Mouse (Mus musculus) sigmoid colon, adult 10 weeks (tissue): ENCODE results near the gene Catsper2. TPM values are rescaled to one million over a fixed set of nuclear protein-coding genes. Genes with fewer than 3 reads are reported as not detected.

Experiments used
- polyA plus RNA-seq: library from polyadenylated mRNA; stranded (reverse); fragments of 350-450 nt; fragmentation: Illumina TruSeq; extraction: RNeasy Lipid Tissue Mini Kit (QIAGEN cat#74804); gene quantifications from one replicate; pipeline ENCODE4 v1.2.3, GENCODE M21; 2014; ENCODE audit warnings: low read depth, low replicate concordance

Catsper2 gene
- 2.7 TPM for polyA plus RNA-seq

GRCm38 (mm10) chr2:121413387-121414042, at the start of gene Catsper2, which contains the start of gene Pdia3:
Gene Catsper2 (minus strand): TSS chr2:121413792.
Gene Pdia3 (plus strand): TSS chr2:121413775.

DNA sequence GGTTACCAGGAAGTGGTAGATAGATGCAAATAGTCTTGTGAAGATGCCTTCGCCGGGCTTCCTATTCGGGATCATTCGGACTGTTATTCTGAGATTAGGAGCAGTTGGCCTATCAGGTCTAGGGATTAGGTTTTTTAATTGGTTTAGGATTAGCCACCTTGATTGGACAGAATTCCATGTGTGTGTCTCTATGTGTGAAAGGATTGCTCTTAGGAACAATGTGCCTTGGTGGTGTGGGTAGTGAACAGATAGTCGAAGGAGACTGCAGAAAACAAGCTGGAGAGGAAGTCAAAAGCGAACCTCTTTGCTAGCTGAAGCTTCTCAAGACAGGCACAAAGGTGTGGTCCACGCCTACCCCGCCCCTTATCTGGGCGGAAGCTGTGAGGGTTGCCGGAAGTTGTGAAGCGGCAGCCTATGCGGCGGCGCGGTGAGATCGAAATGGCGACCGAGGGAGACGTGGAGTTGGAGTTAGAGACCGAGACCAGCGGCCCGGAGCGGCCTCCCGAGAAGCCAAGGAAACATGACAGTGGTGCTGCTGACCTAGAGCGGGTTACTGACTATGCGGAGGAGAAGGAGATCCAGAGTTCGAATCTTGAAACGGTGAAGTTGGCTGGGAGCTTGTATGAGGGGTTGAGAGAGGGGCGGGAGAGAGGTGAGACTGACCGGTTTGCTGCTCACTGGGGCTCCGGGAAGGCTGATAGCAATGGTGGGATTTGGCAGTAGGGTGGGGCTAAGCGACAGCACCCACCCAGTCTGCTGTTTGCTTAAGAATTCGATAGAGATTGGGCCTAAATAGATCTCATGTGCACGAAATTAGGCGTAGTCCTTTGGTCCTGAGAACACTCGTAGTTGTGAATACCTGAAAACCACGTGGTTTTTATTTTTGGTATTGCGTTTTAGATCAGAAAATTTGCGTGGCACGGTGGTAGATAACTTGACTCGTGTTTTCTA, 43.4 kb upstream of the Catsper2 start, which contains the start of gene Serinc4:
Gene Serinc4, minus strand, starts transcription at position 90 of the 951 bp plus-strand sequence.

DNA sequence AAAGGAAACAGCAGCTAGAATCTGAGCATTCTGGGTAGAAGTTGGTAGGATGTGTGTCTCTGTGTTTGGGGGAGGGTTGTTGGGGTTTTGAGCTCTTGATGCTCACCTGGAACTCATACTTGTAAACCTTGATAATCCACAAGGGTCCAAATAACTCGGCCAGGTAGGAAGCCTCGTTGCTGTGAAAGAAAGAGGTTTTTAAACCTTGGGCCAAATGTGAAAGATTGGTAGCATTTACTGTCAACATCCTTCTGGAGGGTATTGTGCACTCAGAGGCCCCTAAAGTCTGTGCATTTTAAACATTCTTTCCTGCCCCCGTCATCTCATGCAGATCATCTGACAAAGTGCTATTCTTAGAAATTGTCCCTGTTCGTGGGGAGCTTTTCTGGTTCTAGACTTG, 39.4 kb upstream of the Catsper2 start, which contains the start of gene Hypk:
Gene Hypk, plus strand, starts transcription at position 301 of the 400 bp plus-strand sequence.

DNA sequence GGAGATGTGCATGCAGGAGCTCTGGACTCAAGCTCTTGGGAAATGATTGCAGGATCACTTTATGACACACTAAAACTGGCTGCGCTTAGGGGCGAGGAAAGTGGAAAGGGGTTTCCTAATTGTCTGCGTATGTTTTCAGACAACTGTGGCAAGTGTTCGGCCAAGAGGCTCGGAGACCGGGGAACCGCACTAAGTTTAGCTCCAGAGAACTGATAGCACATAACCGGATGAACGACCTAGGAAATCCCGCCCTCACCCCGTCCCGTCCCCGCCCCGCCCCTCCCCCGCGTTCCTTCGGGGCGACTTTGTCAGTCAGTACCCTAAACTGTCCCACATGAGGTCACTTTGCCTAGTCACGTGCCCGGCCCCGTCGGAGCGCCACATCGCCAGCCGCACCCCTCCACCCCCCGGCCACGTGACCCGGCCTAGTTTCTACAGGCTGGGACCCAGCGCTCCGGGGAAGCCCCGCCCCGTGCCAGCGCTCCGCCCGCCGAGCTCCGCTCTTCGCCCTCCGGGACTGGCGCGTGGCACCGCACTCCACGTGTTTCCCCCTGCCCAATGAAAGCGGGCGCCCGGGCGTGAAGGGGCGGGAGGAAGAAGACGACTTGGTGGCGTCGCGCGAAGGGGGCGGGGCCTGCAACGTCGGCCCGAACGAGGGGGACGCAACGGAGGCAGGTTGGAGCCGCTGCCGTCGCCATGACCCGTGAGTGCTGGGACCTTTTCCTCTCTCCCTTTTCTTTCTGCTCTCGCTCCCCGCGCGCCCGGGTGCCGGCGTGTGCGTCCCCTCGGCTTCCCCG, 35.3 kb upstream of the Catsper2 start, which contains the start of gene Serf2:
Gene Serf2, plus strand, starts transcription at position 457 of the 797 bp plus-strand sequence.

DNA sequence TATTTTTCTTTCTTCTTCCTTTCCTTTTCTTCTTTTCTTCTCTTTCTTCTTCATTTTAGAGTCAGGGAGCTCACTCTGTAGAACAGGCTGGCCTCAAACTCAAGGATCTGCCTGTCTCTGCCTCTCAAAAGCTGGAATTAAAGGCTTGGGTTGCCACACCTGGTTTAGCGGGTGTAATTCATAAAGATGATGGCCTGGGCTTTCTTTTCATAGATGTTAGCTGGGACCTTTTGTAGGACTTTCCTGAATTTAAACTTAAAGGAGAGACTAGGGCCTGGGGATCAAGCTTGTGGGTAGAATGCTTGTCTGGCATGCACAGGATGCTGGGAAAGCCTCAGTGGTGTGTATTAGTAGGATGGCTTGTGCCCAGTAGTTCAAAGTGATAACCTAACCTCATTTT, 30.6 kb upstream of the Catsper2 start, which contains the start of gene Ell3:
Gene Ell3, minus strand, starts transcription at position 101 of the 400 bp plus-strand sequence.

DNA sequence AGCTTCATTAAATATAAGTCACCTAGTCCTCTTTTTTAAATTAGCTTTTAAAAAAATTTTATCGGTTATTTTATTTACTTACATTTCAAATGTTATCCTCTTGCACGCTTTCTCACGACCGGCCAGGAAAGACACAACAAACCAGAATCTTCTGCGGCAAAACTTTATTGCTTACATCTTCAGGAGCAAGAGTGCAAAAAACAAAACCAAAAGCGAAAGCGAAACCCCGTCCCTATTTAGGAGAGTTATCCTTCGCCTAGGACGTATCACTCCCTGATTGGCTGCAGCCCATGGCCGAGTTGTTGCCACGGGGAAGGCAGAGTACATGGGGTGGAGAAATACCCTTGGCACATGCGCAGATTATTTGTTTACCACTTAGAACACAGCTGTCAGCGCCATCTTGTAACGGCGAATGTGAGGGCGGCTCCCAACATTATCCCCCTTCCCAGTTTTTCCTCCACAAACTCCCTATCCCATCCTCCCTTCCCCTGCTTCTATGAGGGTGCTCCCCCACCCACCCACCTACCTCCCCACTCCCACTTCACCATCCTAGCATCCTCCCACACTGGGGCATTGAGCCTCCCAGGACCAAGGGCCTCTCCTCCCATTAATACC, 26.5 kb downstream of the Catsper2 start, which contains the start of gene Strc:
Gene Strc, minus strand, starts transcription at position 208 of the 615 bp plus-strand sequence.

DNA sequence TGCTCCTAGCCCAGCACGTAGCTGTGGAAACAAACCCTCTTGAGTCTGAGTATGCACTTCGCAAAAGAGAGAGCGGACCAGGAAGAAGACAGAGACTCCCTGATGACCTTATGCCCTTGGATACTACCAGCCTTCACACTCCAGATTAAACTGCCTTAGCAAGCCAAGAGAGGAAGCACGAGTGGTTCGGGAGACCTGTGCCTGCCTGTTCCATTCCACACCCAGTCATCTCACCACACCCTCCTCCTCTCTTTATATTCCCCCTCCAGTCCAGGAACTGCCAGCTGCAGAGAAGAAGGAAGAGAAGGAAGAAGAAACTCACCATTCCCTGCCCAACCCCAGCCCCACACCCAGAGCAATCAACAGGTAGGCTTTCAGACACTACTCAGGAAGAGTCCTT, 56.1 kb downstream of the Catsper2 start, which contains the start of gene Ckmt1:
Gene Ckmt1, plus strand, starts transcription at position 221 of the 400 bp plus-strand sequence.

DNA sequence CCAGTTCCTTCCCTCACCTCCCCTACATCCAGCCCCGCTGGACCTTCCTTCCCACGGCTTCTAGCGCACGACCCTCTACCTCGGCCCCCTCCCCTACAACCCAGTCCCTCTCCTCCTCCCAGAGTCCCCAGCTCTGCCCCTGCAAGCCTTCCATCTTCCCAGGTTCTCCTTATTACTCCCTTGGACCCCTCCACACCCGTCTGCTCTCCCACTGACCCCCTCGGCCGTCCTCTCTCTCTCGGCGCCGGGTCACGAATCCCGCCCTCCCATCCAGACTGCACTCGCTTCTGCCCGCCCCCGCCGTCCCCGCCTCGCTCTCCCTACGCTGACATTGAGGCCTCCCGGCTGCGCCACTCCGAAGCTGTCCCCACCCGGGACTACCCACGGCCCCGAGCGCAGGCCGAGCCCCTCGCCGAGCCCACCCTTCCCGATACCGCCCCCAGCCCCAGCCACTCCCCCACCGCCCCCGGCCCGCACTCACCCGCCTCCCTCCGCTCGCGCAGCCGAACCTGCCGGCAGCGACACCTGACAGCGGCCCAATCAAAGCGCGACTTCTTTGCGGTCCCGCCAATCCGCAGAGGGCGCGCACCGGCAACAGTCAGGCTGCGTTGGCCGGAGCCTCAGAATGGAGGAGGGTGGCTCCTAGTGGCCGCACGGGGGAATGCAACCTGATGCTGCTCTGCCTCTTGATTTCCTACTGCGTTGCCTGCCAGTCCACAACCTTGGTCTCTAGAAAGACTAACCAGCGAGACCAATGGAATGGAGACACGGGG, 58.6 kb downstream of the Catsper2 start, which contains the start of gene Ppip5k1:
Gene Ppip5k1, minus strand, starts transcription at position 577 of the 773 bp plus-strand sequence.

Other genes starting within 250 kb of the Catsper2 start
- gene Tubgcp4, start 243.1 kb downstream of the Catsper2 start, polyA plus RNA-seq = 121 TPM
- gene Zscan29, start 242.7 kb downstream of the Catsper2 start, polyA plus RNA-seq = 27.1 TPM
- gene Trp53bp1, start 142.4 kb downstream of the Catsper2 start, polyA plus RNA-seq = 15.0 TPM
- 0.88 TPM for gene Map1a, start 124.2 kb downstream of the Catsper2 start, polyA plus RNA-seq
- 34.6 TPM for gene Ppip5k1, start 58.4 kb downstream of the Catsper2 start, polyA plus RNA-seq
- 524 TPM for gene Ckmt1, start 56.1 kb downstream of the Catsper2 start, polyA plus RNA-seq
- gene Strc, start 26.6 kb downstream of the Catsper2 start, polyA plus RNA-seq = not detected
- 1,508 TPM for gene Pdia3, start within 50 bp of the Catsper2 start, polyA plus RNA-seq
- 13.1 TPM for gene Ell3, start 30.5 kb upstream of the Catsper2 start, polyA plus RNA-seq
- 102 TPM for gene Serf2, start 35.4 kb upstream of the Catsper2 start, polyA plus RNA-seq
- 47.8 TPM for gene Hypk, start 39.5 kb upstream of the Catsper2 start, polyA plus RNA-seq
- 0.22 TPM for gene Serinc4, start 43.0 kb upstream of the Catsper2 start, polyA plus RNA-seq
- 42.7 TPM for gene Mfap1b, start 60.3 kb upstream of the Catsper2 start, polyA plus RNA-seq
- gene Mfap1a, start 92.9 kb upstream of the Catsper2 start, polyA plus RNA-seq = 75.9 TPM
- 17.8 TPM for gene Wdr76, start 92.9 kb upstream of the Catsper2 start, polyA plus RNA-seq